Mouse (Mus musculus) lung, embryonic 16.5 days (tissue): ENCODE results near the gene Ctsk. TPM values are rescaled to one million over a fixed set of nuclear protein-coding genes. Genes with fewer than 3 reads are reported as not detected.
A peak's percentile ranks its signal among the peaks of the same experiment; 100 is the strongest.

Source experiments
- ATAC-seq: fragments of 200-750 bp; cut with Nextera tagmentation; 2 replicates; pipeline ENCODE4 v1.8.0; 2017; ENCODE audit warnings: low read depth, mild to moderate bottlenecking, moderate library complexity
- H3K27ac ChIP-seq: fragments of 300-500 bp; sonication (generic); 2 replicates; pipeline ENCODE4 v1.5.1; 2014; ENCODE audit warnings: mild to moderate bottlenecking, control low read depth, low read length
- H3K27me3 ChIP-seq: fragments of 300-500 bp; sonication (generic); 2 replicates; pipeline ENCODE4 v1.6.1; 2014; ENCODE audit warnings: low read depth, low read length, mixed read lengths; ENCODE audit not compliant: control insufficient read depth, insufficient read depth
- H3K36me3 ChIP-seq: fragments of 300-500 bp; sonication (generic); 2 replicates; pipeline ENCODE4 v1.6.1; 2014; ENCODE audit warnings: low read length; ENCODE audit not compliant: control insufficient read depth, insufficient read depth
- H3K4me1 ChIP-seq: fragments of 300-500 bp; sonication (generic); replicated peaks from 2 replicates; pipeline ENCODE4 v1.6.1; 2014; ENCODE audit warnings: low read length, mixed read lengths; ENCODE audit not compliant: control insufficient read depth, insufficient read depth
- H3K4me2 ChIP-seq: fragments of 300-500 bp; sonication (generic); 2 replicates; pipeline ENCODE4 v1.6.1; 2014; ENCODE audit warnings: low read depth, low read length, control low read depth
- H3K4me3 ChIP-seq: fragments of 300-500 bp; sonication (generic); 2 replicates; pipeline ENCODE4 v1.5.1; 2014; ENCODE audit warnings: mild to moderate bottlenecking, low read length, control low read depth
- H3K9ac ChIP-seq: fragments of 300-500 bp; sonication (generic); 2 replicates; pipeline ENCODE4 v1.6.1; 2014; ENCODE audit warnings: low read length, control low read depth
- H3K9me3 ChIP-seq: fragments of 300-500 bp; sonication (generic); 2 replicates; pipeline ENCODE4 v1.6.1; 2016; ENCODE audit warnings: low read length; ENCODE audit not compliant: control insufficient read depth
- WGBS: fragments of 180-500 bp; shearing (Covaris S2); extraction: QIAGEN DNeasy Blood & Tissue Kit; methylation state at CpG from one replicate; pipeline ENCODE4 v1.1.7; 2014; 5-methylcytosine and 5-hydroxymethylcytosine counted together
- polyA plus RNA-seq: library from polyadenylated mRNA; unstranded; fragments of >200 nt; fragmentation: Nextera tagmentation; extraction: Ambion mirVana; gene quantifications from 2 replicates; pipeline ENCODE4 v1.2.1, GENCODE M21; 2015

Gene Ctsk
- polyA plus RNA-seq, 1 experiment from 2014 or later, result 12.4 TPM

DNA sequence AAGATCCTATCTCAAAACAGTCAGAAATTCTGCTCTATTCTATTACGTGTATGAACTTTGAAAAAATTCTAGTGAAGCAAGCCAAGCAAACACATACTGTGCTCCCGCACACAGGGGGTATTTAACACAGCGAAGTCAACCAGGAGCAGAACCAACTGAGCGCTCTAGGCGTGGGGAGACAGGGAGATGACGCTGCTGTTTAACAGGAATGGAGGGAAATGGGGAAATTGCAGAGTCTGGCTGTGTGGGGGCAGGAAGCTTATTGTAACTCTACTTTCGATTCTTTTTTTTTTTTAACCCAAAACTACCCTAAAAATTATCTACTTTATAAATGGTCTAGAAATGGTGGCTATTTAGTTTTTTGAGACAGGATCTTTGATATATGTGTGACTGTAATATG, 19.8 kb downstream of the Ctsk start:
- H3K9ac ChIP-seq, result no peak overlapping the region
- H3K4me1 ChIP-seq, result no peaks in the 10 kb centered on the region
- H3K4me2 ChIP-seq, result no peak overlapping the region
- no peaks in the 10 kb centered on the region for H3K27me3 ChIP-seq
- ATAC-seq, result no peak
- no peaks in the 10 kb centered on the region for H3K36me3 ChIP-seq
- H3K4me3 ChIP-seq, result no peak overlapping the region
- H3K27ac ChIP-seq, result no peak overlapping the region
- H3K9me3 ChIP-seq, result no peaks in the 10 kb centered on the region
- WGBS, result 78% methylated on average over 7 of the region's 7 CpGs

GRCm38 (mm10) chr3:95519315-95519714, 20.3 kb downstream of the Ctsk start:
- Histone ChIP-seq H3K4me1 (no peaks in the 10 kb centered on the region), H3K36me3 (no peaks in the 10 kb centered on the region), H3K4me3 (no peak overlapping the region), H3K27ac (no peak overlapping the region), H3K9me3 (no peaks in the 10 kb centered on the region), H3K9ac (no peak overlapping the region), H3K27me3 (no peaks in the 10 kb centered on the region), H3K4me2 (no peak overlapping the region)
- no peak for ATAC-seq
- WGBS, result 58% methylated on average over 2 of the region's 2 CpGs

GRCm38 (mm10) chr3:95520100-95520499, 21.0 kb downstream of the Ctsk start:
- Histone ChIP-seq H3K4me2 (no peak overlapping the region), H3K4me3 (no peak overlapping the region), H3K27me3 (no peaks in the 10 kb centered on the region), H3K36me3 (no peaks in the 10 kb centered on the region), H3K27ac (no peak overlapping the region), H3K9me3 (no peaks in the 10 kb centered on the region), H3K4me1 (no peaks in the 10 kb centered on the region), H3K9ac (no peak overlapping the region)
- 89% methylated on average over 3 of the region's 3 CpGs for WGBS
- ATAC-seq, result no peak

GRCm38 (mm10) chr3:95521168-95521567, 22.1 kb downstream of the Ctsk start:
- no peaks in the 10 kb centered on the region for H3K27me3 ChIP-seq
- WGBS, result 84% methylated on average over 10 of the region's 10 CpGs
- H3K4me3 ChIP-seq, result no peak overlapping the region
- H3K36me3 ChIP-seq, result no peaks in the 10 kb centered on the region
- H3K9ac ChIP-seq, result no peak overlapping the region
- H3K4me1 ChIP-seq, result no peaks in the 10 kb centered on the region
- no peaks in the 10 kb centered on the region for H3K9me3 ChIP-seq
- ATAC-seq, result no peak
- H3K4me2 ChIP-seq, result no peak overlapping the region
- no peak overlapping the region for H3K27ac ChIP-seq

DNA sequence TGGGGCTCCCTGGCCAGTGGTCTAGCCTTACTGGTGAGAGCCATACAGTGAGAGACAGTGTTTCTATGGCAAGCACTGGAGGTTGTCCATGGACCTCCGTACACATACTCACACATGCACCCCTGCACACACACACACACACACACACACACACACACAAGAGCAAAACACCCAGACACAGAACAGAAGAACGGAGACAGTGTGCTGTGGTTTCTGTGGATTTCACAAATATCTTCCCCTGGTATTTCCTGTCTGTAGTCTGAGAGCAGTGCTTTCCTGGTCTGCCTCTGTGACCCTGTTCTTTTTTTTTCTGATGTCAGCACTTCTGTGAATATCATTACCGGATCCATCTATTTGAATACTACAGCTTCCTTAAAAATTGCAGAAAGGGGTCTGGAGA, 24.6 kb downstream of the Ctsk start:
- WGBS, result 34% methylated on average over 3 of the region's 3 CpGs
- H3K9ac ChIP-seq, result no peak overlapping the region
- H3K9me3 ChIP-seq, result no peaks in the 10 kb centered on the region
- no peak overlapping the region for H3K27ac ChIP-seq
- H3K27me3 ChIP-seq, result no peaks in the 10 kb centered on the region
- H3K4me3 ChIP-seq, result no peak overlapping the region
- ATAC-seq, result 0 out of 2 replicates have a peak, but pooled peaks have one; percentile 23
- H3K4me2 ChIP-seq, result no peak overlapping the region
- no peaks in the 10 kb centered on the region for H3K4me1 ChIP-seq
- no peaks in the 10 kb centered on the region for H3K36me3 ChIP-seq

- no peak overlapping the region for H3K4me3 ChIP-seq
- H3K4me1 ChIP-seq, result no peaks in the 10 kb centered on the region
- 47% methylated on average over 2 of the region's 2 CpGs for WGBS
- H3K27me3 ChIP-seq, result no peaks in the 10 kb centered on the region
- no peak overlapping the region for H3K9ac ChIP-seq
- H3K9me3 ChIP-seq, result no peaks in the 10 kb centered on the region
- ATAC-seq, result no peak
- no peaks in the 10 kb centered on the region for H3K36me3 ChIP-seq
- no peak overlapping the region for H3K27ac ChIP-seq
- H3K4me2 ChIP-seq, result no peak overlapping the region
Observed at GRCm38 (mm10) chr3:95524673-95525072, 25.6 kb downstream of the Ctsk start.

DNA sequence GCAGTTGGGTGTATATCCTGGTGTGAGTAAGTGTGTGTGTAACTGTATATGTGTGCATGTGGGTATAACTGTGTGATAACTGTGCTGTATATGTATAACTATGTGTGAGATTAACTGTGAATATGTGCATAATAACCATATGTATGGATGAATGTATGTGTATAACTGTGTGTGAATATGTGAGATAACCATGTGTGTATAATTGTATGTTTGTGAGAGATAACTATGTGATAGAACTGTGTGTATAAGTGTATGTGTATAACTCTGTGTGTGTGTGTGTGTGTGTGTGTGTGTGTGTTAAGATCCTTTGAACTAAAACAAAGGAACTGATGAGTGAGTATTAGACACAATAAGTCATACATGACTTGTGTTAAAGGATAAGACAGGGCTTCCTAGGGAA, 27.1 kb downstream of the Ctsk start:
- no peak for ATAC-seq
- H3K27me3 ChIP-seq, result no peaks in the 10 kb centered on the region
- no peak overlapping the region for H3K9ac ChIP-seq
- no peak overlapping the region for H3K4me2 ChIP-seq
- H3K9me3 ChIP-seq, result no peaks in the 10 kb centered on the region
- H3K27ac ChIP-seq, result no peak overlapping the region
- no peak overlapping the region for H3K4me3 ChIP-seq
- H3K4me1 ChIP-seq, result no peaks in the 10 kb centered on the region
- no peaks in the 10 kb centered on the region for H3K36me3 ChIP-seq

GRCm38 (mm10) chr3:95526622-95527211, 27.7 kb downstream of the Ctsk start, which contains the start of gene Ctss:
Gene Ctss, plus strand, starts transcription at chr3:95526786.
- no peaks in the 10 kb centered on the region for H3K27me3 ChIP-seq
- no peaks in the 10 kb centered on the region for H3K9me3 ChIP-seq
- H3K4me1 ChIP-seq, result no peaks in the 10 kb centered on the region
- no peak within 1 kb of the TSS for H3K4me3 ChIP-seq
- no peak for ATAC-seq
- H3K4me2 ChIP-seq, result no peak within 1 kb of the TSS
- 84% methylated on average over 8 of the region's 8 CpGs for WGBS
- no peaks in the 10 kb centered on the region for H3K36me3 ChIP-seq
- H3K9ac ChIP-seq, result no peak within 1 kb of the TSS
- H3K27ac ChIP-seq, result no peak within 1 kb of the TSS

- Histone ChIP-seq H3K27me3 (no peaks in the 10 kb centered on the region), H3K27ac (no peak overlapping the region), H3K36me3 (no peaks in the 10 kb centered on the region), H3K4me2 (no peak overlapping the region), H3K4me3 (no peak overlapping the region), H3K4me1 (no peaks in the 10 kb centered on the region), H3K9ac (no peak overlapping the region), H3K9me3 (no peaks in the 10 kb centered on the region)
- no peak for ATAC-seq
- 73% methylated on average over 6 of the region's 6 CpGs for WGBS
Observed at GRCm38 (mm10) chr3:95529814-95530213, 30.8 kb downstream of the Ctsk start.

GRCm38 (mm10) chr3:95531025-95531424, 32.0 kb downstream of the Ctsk start:
- Histone ChIP-seq H3K36me3 (no peaks in the 10 kb centered on the region), H3K9ac (no peak overlapping the region), H3K4me2 (no peak overlapping the region), H3K4me3 (no peak overlapping the region), H3K4me1 (no peaks in the 10 kb centered on the region), H3K9me3 (no peaks in the 10 kb centered on the region), H3K27me3 (no peaks in the 10 kb centered on the region), H3K27ac (no peak overlapping the region)
- WGBS, result 74% methylated on average over 1 of the region's 1 CpGs
- no peak for ATAC-seq
